Mouse (Mus musculus) c-Kit-negative CD71-positive TER-119-positive erythroid progenitor cells, embryonic 14.5 days (primary cell): Measurements from ENCODE around the gene Sdccag8.

Experiments used
- DNase-seq: peaks from one replicate; pipeline ENCODE4 v3.0.0-alpha.2; 2013; ENCODE audit warnings: low read depth, low spot score

Gene Sdccag8

GRCm38 (mm10) chr1:177051366-177051963 lies 237.0 kb downstream of the Sdccag8 start:
- DNase-seq: no peak

- DNase-seq: no peak
Measured at GRCm38 (mm10) chr1:177054891-177055290, 240.4 kb downstream of the Sdccag8 start.

- no peak for DNase-seq
Measured at GRCm38 (mm10) chr1:177061761-177062160, 247.3 kb downstream of the Sdccag8 start.

GRCm38 (mm10) chr1:177065732-177066131 lies 251.3 kb downstream of the Sdccag8 start:
- DNase-seq: no peak

- no peak for DNase-seq
Measured at GRCm38 (mm10) chr1:177067123-177067646, 252.7 kb downstream of the Sdccag8 start.

GRCm38 (mm10) chr1:177069161-177069560 lies 254.7 kb downstream of the Sdccag8 start:
- no peak for DNase-seq
